Mouse (Mus musculus) lung, adult 2 months (tissue): ENCODE measurements around the gene Selenof.

ENCODE experiments used
- CTCF ChIP-seq: fragments of 200-500 bp; IDR thresholded peaks from 2 replicates; pipeline ENCODE4 v1.5.1; 2011; ENCODE audit warnings: mild to moderate bottlenecking, low read length, control low read depth; ENCODE audit not compliant: insufficient read depth
- POLR2A ChIP-seq: fragments of 200-500 bp; IDR thresholded peaks from 2 replicates; pipeline ENCODE4 v1.6.1; 2011; ENCODE audit warnings: low read depth, mild to moderate bottlenecking, control low read depth, low read length, borderline replicate concordance; ENCODE audit errors: extremely low read depth

GRCm38 (mm10) chr3:144638110-144638509 lies 68.0 kb downstream of the Selenof start:
- TF ChIP-seq CTCF (no peak), POLR2A (no peak)
